Mouse (Mus musculus) bone marrow, adult 2 months (tissue): Measurements from ENCODE around the gene A430033K04Rik. TPM values are rescaled to one million over a fixed set of nuclear protein-coding genes. Genes with fewer than 3 reads are reported as not detected.

Experiments
- H3K27ac ChIP-seq: fragments of 200-500 bp; 2 replicates; pipeline ENCODE4 v1.5.1; 2012; ENCODE audit warnings: low read depth, mild to moderate bottlenecking, control low read depth, inconsistent platforms, low read length; ENCODE audit not compliant: control insufficient read depth, poor library complexity, insufficient read depth
- H3K4me1 ChIP-seq: fragments of 200-500 bp; 2 replicates; pipeline ENCODE4 v1.6.1; 2011; ENCODE audit warnings: low read length; ENCODE audit not compliant: control insufficient read depth, insufficient read depth
- H3K4me3 ChIP-seq: fragments of 200-500 bp; replicated peaks from 2 replicates; pipeline ENCODE3; 2011; ENCODE audit warnings: mild to moderate bottlenecking, low read depth, low read length, control low read depth; ENCODE audit not compliant: control insufficient read depth
- CTCF ChIP-seq: fragments of 200-500 bp; IDR thresholded peaks from 2 replicates; pipeline ENCODE4 v1.5.1; 2011; ENCODE audit warnings: low read length, control low read depth; ENCODE audit not compliant: control insufficient read depth, insufficient read depth
- POLR2A ChIP-seq: fragments of 200-500 bp; IDR thresholded peaks from 2 replicates; pipeline ENCODE4 v1.6.1; 2011; ENCODE audit warnings: low read depth, mild to moderate bottlenecking, control low read depth, low read length, borderline replicate concordance; ENCODE audit not compliant: control insufficient read depth
- WGBS: fragments of 180-500 bp; shearing (Covaris S2); methylation state at CpG from one replicate; pipeline ENCODE4 v1.1.7; 2018; 5-methylcytosine and 5-hydroxymethylcytosine counted together
- polyA plus RNA-seq: library from polyadenylated mRNA; stranded (reverse); fragments of >200 nt; gene quantifications from 2 replicates; pipeline ENCODE4 v1.2.4, GENCODE M21; 2011; ENCODE audit warnings: low replicate concordance; ENCODE audit not compliant: missing spikeins, insufficient read depth, insufficient read length

Gene A430033K04Rik
- polyA plus RNA-seq, 1 experiment: 2.6 TPM

DNA sequence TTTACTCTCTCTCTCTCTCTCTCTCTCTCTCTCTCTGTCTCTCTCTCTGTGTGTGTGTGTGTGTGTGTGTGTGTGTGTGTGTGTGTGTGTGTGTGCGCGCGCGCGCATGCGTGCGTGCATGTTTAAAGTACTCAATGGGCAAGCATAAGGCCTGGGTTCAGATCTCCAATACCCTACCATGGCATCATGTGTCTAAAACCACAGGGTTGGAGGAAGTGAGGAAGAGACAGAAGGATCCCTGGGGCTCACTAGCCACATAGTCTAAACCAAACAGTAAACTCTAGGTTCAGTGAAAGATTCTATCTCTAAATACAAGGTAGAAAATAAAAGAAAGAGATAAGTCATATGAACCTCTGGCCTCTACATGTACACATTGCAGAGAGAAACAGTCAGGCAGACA is 61.2 kb downstream of the A430033K04Rik start:
- H3K27ac ChIP-seq: no peak overlapping the region; the same call in 1 of the 2 replicates
- no peak overlapping the region for H3K4me3 ChIP-seq
- TF ChIP-seq POLR2A: no peak
- no peak for TF ChIP-seq CTCF
- H3K4me1 ChIP-seq: no peaks in the 10 kb centered on the region; the same call in 1 of the 2 replicates
- WGBS: 90% methylated on average over 7 of the region's 7 CpGs

- TF ChIP-seq POLR2A: no peak
- no peak for TF ChIP-seq CTCF
- H3K27ac ChIP-seq: no peak overlapping the region
- WGBS: 60% methylated on average over 5 of the region's 5 CpGs
These were observed 64.8 kb downstream of the A430033K04Rik start for GRCm38 (mm10) chr5:138687453-138687852.

DNA sequence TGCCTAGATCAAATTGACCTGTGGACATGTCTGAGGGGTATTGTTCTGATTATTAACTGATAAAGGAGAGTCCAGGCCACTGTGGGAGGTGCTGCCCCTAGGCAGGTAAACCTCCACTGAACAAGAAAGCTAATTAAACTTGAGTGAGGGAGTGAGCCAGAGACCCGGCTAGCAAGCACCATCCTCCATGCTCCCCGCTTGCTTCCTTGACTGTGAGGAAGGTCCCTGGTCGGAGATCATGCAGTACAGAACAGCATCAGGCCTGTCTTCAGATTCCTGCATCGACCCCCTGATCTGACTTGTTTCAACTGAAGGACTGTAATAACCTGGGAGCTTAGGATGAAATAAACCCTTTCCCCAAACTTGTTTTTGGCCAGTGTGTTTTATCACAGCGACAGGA is 66.6 kb downstream of the A430033K04Rik start:
- no peak overlapping the region for H3K4me3 ChIP-seq
- 65% methylated on average over 5 of the region's 5 CpGs for WGBS
- TF ChIP-seq POLR2A (no peak), CTCF (no peak)
- no peak overlapping the region for H3K27ac ChIP-seq
- peaks cover 2% of the 10 kb centered on the region; the same call in 1 of the 2 replicates for H3K4me1 ChIP-seq

More at GRCm38 (mm10) chr5:138687453-138687852, 64.8 kb downstream of the A430033K04Rik start:
- Histone ChIP-seq H3K4me3 (no peak overlapping the region), H3K4me1 (no peaks in the 10 kb centered on the region; the same call in 1 of the 2 replicates)

- H3K27ac ChIP-seq: no peak overlapping the region
- H3K4me3 ChIP-seq: no peak overlapping the region
- peaks cover 4% of the 10 kb centered on the region; the same call in 1 of the 2 replicates for H3K4me1 ChIP-seq
- no peak for TF ChIP-seq CTCF
- TF ChIP-seq POLR2A: no peak
These were observed 70.4 kb downstream of the A430033K04Rik start for GRCm38 (mm10) chr5:138692936-138693570.

GRCm38 (mm10) chr5:138694036-138694435 is 71.4 kb downstream of the A430033K04Rik start:
- H3K4me3 ChIP-seq: no peak overlapping the region
- TF ChIP-seq CTCF: no peak
- TF ChIP-seq POLR2A: no peak
- H3K27ac ChIP-seq: no peak overlapping the region
- WGBS: 46% methylated on average over 2 of the region's 2 CpGs
- H3K4me1 ChIP-seq: peaks cover 4% of the 10 kb centered on the region; the same call in 1 of the 2 replicates

DNA sequence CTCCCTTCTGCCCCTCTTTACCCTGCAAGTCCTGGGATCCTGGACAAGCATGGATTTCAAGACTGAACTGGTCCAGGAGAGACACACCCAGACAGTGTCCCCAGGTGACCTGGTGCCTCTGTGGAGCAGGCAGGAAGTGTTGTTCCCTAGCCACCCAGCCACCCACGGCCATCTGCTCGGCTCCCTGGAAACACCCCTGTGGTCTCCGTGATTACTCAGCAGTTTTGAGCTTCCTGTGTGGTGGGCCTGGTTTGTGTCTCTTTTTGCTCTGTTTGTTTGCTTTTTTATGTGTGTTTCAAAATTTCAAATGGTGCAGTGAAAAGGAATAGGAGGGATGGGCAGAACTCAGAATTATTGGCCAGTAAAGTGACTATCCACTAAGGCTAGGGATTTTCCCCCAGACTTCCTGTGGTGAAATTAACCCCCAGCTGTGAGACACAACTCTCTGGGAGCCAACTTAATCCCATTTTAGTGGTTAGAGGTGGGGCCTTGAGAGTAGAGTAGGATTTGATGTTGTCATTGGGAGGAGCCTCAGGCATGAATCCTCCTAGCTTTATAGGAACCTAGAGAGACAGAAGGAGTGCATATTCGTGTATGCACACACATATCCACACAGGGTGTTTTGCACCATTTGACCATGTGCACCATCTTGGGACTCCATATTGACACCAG is 72.0 kb downstream of the A430033K04Rik start:
- H3K4me3 ChIP-seq: no peak overlapping the region
- no peak overlapping the region for H3K27ac ChIP-seq

GRCm38 (mm10) chr5:138697466-138697865 is 74.8 kb downstream of the A430033K04Rik start:
- 72% methylated on average over 6 of the region's 6 CpGs for WGBS

More for the DNA sequence above, 72.0 kb downstream of the A430033K04Rik start:
- peaks cover 4% of the 10 kb centered on the region; the same call in 1 of the 2 replicates for H3K4me1 ChIP-seq
- TF ChIP-seq CTCF (no peak), POLR2A (no peak)
- WGBS: 6% methylated on average over 4 of the region's 4 CpGs

More at GRCm38 (mm10) chr5:138697466-138697865, 74.8 kb downstream of the A430033K04Rik start:
- H3K4me1 ChIP-seq: peaks cover 4% of the 10 kb centered on the region; the same call in 1 of the 2 replicates
- TF ChIP-seq POLR2A (no peak), CTCF (no peak)
- H3K27ac ChIP-seq: no peak overlapping the region
- no peak overlapping the region for H3K4me3 ChIP-seq

Other genes starting within 250 kb of the A430033K04Rik start
- 2.2 and 8.5 TPM in 2 replicates for gene Zfp157, start 181.4 kb upstream of the A430033K04Rik start, polyA plus RNA-seq
- not detected in 2 replicates for gene 1700123K08Rik, start 58.1 kb upstream of the A430033K04Rik start, polyA plus RNA-seq
- 14.7 and 33.9 TPM in 2 replicates for gene Zfp68, start 3.1 kb upstream of the A430033K04Rik start, polyA plus RNA-seq
- gene Fam20c, start 131.7 kb downstream of the A430033K04Rik start, polyA plus RNA-seq: 2.4 TPM in 1 of 2 replicates, not detected in the other
- gene Gm5294, start 197.2 kb downstream of the A430033K04Rik start, polyA plus RNA-seq: not detected in 2 replicates